Mouse (Mus musculus) lung, adult 2 months (tissue): ENCODE data around the gene St7. TPM values are rescaled to one million over a fixed set of nuclear protein-coding genes. Genes with fewer than 3 reads are reported as not detected.

Experiments
- DNase-seq: peaks from one replicate; pipeline ENCODE4 v3.0.0; 2022
- H3K4me1 ChIP-seq: fragments of 200-500 bp; 2 replicates; pipeline ENCODE4 v1.6.1; 2011; ENCODE audit warnings: low read length; ENCODE audit not compliant: control insufficient read depth, insufficient read depth
- H3K4me3 ChIP-seq: fragments of 200-500 bp; replicated peaks from 2 replicates; pipeline ENCODE3; 2011; ENCODE audit warnings: low read depth, mild to moderate bottlenecking, control low read depth, low read length; ENCODE audit errors: extremely low read depth
- CTCF ChIP-seq: fragments of 200-500 bp; IDR thresholded peaks from 2 replicates; pipeline ENCODE4 v1.5.1; 2011; ENCODE audit warnings: mild to moderate bottlenecking, low read length, control low read depth; ENCODE audit not compliant: insufficient read depth
- POLR2A ChIP-seq: fragments of 200-500 bp; IDR thresholded peaks from 2 replicates; pipeline ENCODE4 v1.6.1; 2011; ENCODE audit warnings: low read depth, mild to moderate bottlenecking, control low read depth, low read length, borderline replicate concordance; ENCODE audit errors: extremely low read depth
- WGBS: fragments of 180-500 bp; shearing (Covaris S2); methylation state at CpG from one replicate; pipeline ENCODE4 v1.1.7; 2018; 5-methylcytosine and 5-hydroxymethylcytosine counted together
- polyA plus RNA-seq: library from polyadenylated mRNA; depleted of rRNA; stranded (reverse); fragments of >200 nt; gene quantifications from 2 replicates; pipeline ENCODE4 v1.2.3, GENCODE M21; 2012; rRNA removed

Gene St7
- polyA plus RNA-seq, 1 experiment: 9.9 TPM

- no peak for DNase-seq
- no peak for TF ChIP-seq CTCF
- no peak for TF ChIP-seq POLR2A
- Histone ChIP-seq H3K4me1 (no peaks in the 10 kb centered on the region), H3K4me3 (no peak overlapping the region)
- 78% methylated on average over 5 of the region's 5 CpGs for whole genome bisulfite sequencing
These were observed 285.6 kb downstream of the St7 start for GRCm38 (mm10) chr6:17978324-17978723.

- H3K4me3 ChIP-seq: no peak overlapping the region
- no peak for DNase-seq
- TF ChIP-seq CTCF: no peak
- TF ChIP-seq POLR2A: no peak
- WGBS: 74% methylated on average over 3 of the region's 3 CpGs
- H3K4me1 ChIP-seq: no peaks in the 10 kb centered on the region
These were observed 286.1 kb downstream of the St7 start for GRCm38 (mm10) chr6:17978881-17979280.

- no peak for DNase-seq
- no peak for TF ChIP-seq CTCF
- TF ChIP-seq POLR2A: no peak
- Histone ChIP-seq H3K4me1 (no peaks in the 10 kb centered on the region), H3K4me3 (no peak overlapping the region)
- 57% methylated on average over 1 of the region's 1 CpGs for WGBS
These were observed 286.6 kb downstream of the St7 start for GRCm38 (mm10) chr6:17979361-17979760.

- DNase-seq: no peak
- 85% methylated on average over 9 of the region's 9 CpGs for WGBS
- TF ChIP-seq CTCF (no peak), POLR2A (no peak)
These were observed 297.7 kb downstream of the St7 start for GRCm38 (mm10) chr6:17990173-17991028.

DNA sequence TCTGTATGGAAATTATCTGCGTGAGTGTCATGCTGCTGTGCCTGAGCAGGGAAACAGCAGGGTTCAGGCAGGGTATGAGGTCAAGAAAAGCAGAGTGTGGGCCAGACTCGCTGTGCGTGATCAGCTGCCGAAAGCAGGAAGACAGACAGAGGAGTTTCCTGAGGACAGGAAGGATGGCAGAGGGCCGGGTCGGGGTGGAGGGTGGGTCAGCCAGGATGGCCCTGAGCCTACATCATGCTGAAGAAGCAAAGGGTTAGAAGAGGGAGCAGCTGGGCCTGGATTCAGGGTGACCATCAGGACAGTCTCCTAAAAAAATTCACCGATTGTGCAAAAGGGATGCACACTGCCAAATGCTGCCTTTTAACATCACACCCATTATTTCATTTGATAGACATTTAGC is 298.9 kb downstream of the St7 start:
- no peak for DNase-seq
- TF ChIP-seq POLR2A: no peak
- no peak for TF ChIP-seq CTCF

More at GRCm38 (mm10) chr6:17990173-17991028, 297.7 kb downstream of the St7 start:
- no peak overlapping the region for H3K4me3 ChIP-seq
- no peaks in the 10 kb centered on the region for H3K4me1 ChIP-seq

More for the DNA sequence above, 298.9 kb downstream of the St7 start:
- Histone ChIP-seq H3K4me3 (no peak overlapping the region), H3K4me1 (no peaks in the 10 kb centered on the region)
- WGBS: 38% methylated on average over 7 of the region's 7 CpGs

Other genes starting within 250 kb of the St7 start
- gene Met, start 229.1 kb upstream of the St7 start, polyA plus RNA-seq: 12.6 and 15.5 TPM in 2 replicates
- 9.1 and 17.6 TPM in 2 replicates for gene Capza2, start 56.7 kb upstream of the St7 start, polyA plus RNA-seq